Mouse (Mus musculus) CH12.LX (cell line): ENCODE measurements around the gene Zbtb41. TPM values are rescaled to one million over a fixed set of nuclear protein-coding genes. Genes with fewer than 3 reads are reported as not detected.

ENCODE experiments used
- DNase-seq: peaks from one replicate; pipeline ENCODE4 v3.0.0-alpha.2; 2013; ENCODE audit errors: extremely low read depth
- H3K27ac ChIP-seq: 2 replicates; pipeline ENCODE4 v1.5.1; 2012; ENCODE audit warnings: low read depth, mild to moderate bottlenecking, control low read depth, moderate library complexity; ENCODE audit not compliant: insufficient read depth
- H3K27me3 ChIP-seq: replicated peaks from 2 replicates; pipeline ENCODE3; 2012; ENCODE audit warnings: inconsistent platforms
- H3K36me3 ChIP-seq, 2 experiments: replicated peaks in 1 of 2; 2 replicates each; pipeline versions ENCODE3 to v1.6.1; 2012; ENCODE audit warnings: inconsistent platforms in 1 of 2, low read length in 1 of 2, mild to moderate bottlenecking in 1 of 2, mixed read lengths in 1 of 2, moderate library complexity in 1 of 2; ENCODE audit not compliant: control insufficient read depth in 1 of 2, insufficient read depth in 1 of 2
- H3K4me1 ChIP-seq, 2 experiments: 2 replicates each; pipeline ENCODE4 v1.6.1; 2012; ENCODE audit warnings: inconsistent platforms in 1 of 2, moderate library complexity in 1 of 2; ENCODE audit not compliant: insufficient read depth in 2 of 2, control insufficient read depth in 1 of 2
- H3K4me2 ChIP-seq: 2 replicates; pipeline ENCODE4 v1.6.1; 2012; ENCODE audit warnings: low read depth, mild to moderate bottlenecking, control low read depth; ENCODE audit not compliant: poor library complexity, insufficient read depth, severe bottlenecking
- H3K4me3 ChIP-seq, 3 experiments: fragments of 150-350 bp in 1 of 3; sonication (generic) in 1 of 3; replicated peaks in 1 of 3; 2 replicates each; pipeline versions ENCODE3 to v1.5.1; 2011 to 2012; ENCODE audit warnings: low read depth in 2 of 3, low read length in 2 of 3, mild to moderate bottlenecking in 2 of 3, moderate library complexity in 2 of 3, control low read depth in 1 of 3, improper control_type of control experiment in 1 of 3, inconsistent platforms in 1 of 3, mixed read lengths in 1 of 3; ENCODE audit not compliant: poor library complexity in 1 of 3
- H3K79me2 ChIP-seq: replicated peaks from 2 replicates; pipeline ENCODE4 v1.6.1; 2012; ENCODE audit warnings: mild to moderate bottlenecking, moderate library complexity; ENCODE audit not compliant: control insufficient read depth, poor library complexity, insufficient read depth, severe bottlenecking; ENCODE audit errors: extremely low read depth
- H3K9ac ChIP-seq: 2 replicates; pipeline ENCODE4 v1.6.1; 2012; ENCODE audit warnings: low read depth, mild to moderate bottlenecking, control low read depth, moderate library complexity; ENCODE audit not compliant: insufficient read depth
- H3K9me3 ChIP-seq: replicated peaks from 2 replicates; pipeline ENCODE3; 2012; ENCODE audit warnings: low read length, inconsistent platforms, mixed read lengths
- CHD1 ChIP-seq: IDR thresholded peaks from 2 replicates; pipeline ENCODE4 v1.6.1; 2012; ENCODE audit warnings: low read depth, low read length, improper control_type of control experiment, inconsistent platforms
- EP300 ChIP-seq: IDR thresholded peaks from 2 replicates; pipeline ENCODE4 v1.6.1; 2011; ENCODE audit warnings: low read length, improper control_type of control experiment
- ETS1 ChIP-seq: conservative IDR thresholded peaks from 2 replicates; pipeline ENCODE4 v1.6.1; 2012; ENCODE audit warnings: low read depth, mild to moderate bottlenecking, inconsistent platforms, low read length, improper control_type of control experiment, moderate library complexity
- IRF4 ChIP-seq: IDR thresholded peaks from 2 replicates; pipeline ENCODE4 v1.6.1; 2014; ENCODE audit warnings: low read depth, mild to moderate bottlenecking, inconsistent platforms, low read length, improper control_type of control experiment
- JUN ChIP-seq: IDR thresholded peaks from 2 replicates; pipeline ENCODE4 v1.6.1; 2011; ENCODE audit warnings: low read depth, mild to moderate bottlenecking, low read length, improper control_type of control experiment, moderate library complexity; ENCODE audit not compliant: insufficient read depth
- KAT2A ChIP-seq: IDR thresholded peaks from 2 replicates; pipeline ENCODE4 v1.6.1; 2012; ENCODE audit warnings: low read length, improper control_type of control experiment, inconsistent platforms; ENCODE audit not compliant: insufficient replicate concordance
- MEF2A ChIP-seq: IDR thresholded peaks from 2 replicates; pipeline ENCODE4 v1.6.1; 2014; ENCODE audit warnings: low read depth, mild to moderate bottlenecking, inconsistent platforms, low read length, improper control_type of control experiment, borderline replicate concordance
- MXI1 ChIP-seq: IDR thresholded peaks from 2 replicates; pipeline ENCODE4 v1.6.1; 2011; ENCODE audit warnings: mild to moderate bottlenecking, low read depth, low read length, improper control_type of control experiment
- MYC ChIP-seq: IDR thresholded peaks from 2 replicates; pipeline ENCODE4 v1.6.1; 2011; ENCODE audit warnings: low read depth, mild to moderate bottlenecking, improper control_type of control experiment, low read length
- NRF1 ChIP-seq: IDR thresholded peaks from 2 replicates; pipeline ENCODE4 v1.6.1; 2014; ENCODE audit warnings: low read depth, mild to moderate bottlenecking, inconsistent platforms, low read length, improper control_type of control experiment, moderate library complexity
- POLR2A ChIP-seq: IDR thresholded peaks from 2 replicates; pipeline ENCODE4 v1.6.1; 2011; ENCODE audit warnings: low read depth, mild to moderate bottlenecking, improper control_type of control experiment, low read length
- POLR2AphosphoS2 ChIP-seq: IDR thresholded peaks from 2 replicates; pipeline ENCODE4 v1.6.1; 2011; ENCODE audit warnings: low read depth, low read length, improper control_type of control experiment
- RCOR1 ChIP-seq: conservative IDR thresholded peaks from 2 replicates; pipeline ENCODE4 v1.6.1; 2012; ENCODE audit warnings: low read depth, mild to moderate bottlenecking, inconsistent platforms, low read length, improper control_type of control experiment
- SIN3A ChIP-seq: IDR thresholded peaks from 2 replicates; pipeline ENCODE4 v1.6.1; 2012; ENCODE audit warnings: low read length, improper control_type of control experiment, inconsistent platforms
- SMC3 ChIP-seq: IDR thresholded peaks from 2 replicates; pipeline ENCODE4 v1.6.1; 2011; ENCODE audit warnings: low read depth, low read length, improper control_type of control experiment
- TCF12 ChIP-seq: IDR thresholded peaks from 2 replicates; pipeline ENCODE4 v1.6.1; 2014; ENCODE audit warnings: low read depth, mild to moderate bottlenecking, inconsistent platforms, low read length, improper control_type of control experiment
- UBTF ChIP-seq: IDR thresholded peaks from 2 replicates; pipeline ENCODE4 v1.6.1; 2012; ENCODE audit warnings: low read depth, mild to moderate bottlenecking, inconsistent platforms, low read length, improper control_type of control experiment, moderate library complexity
- USF1 ChIP-seq: IDR thresholded peaks from 2 replicates; pipeline ENCODE4 v1.6.1; 2014; ENCODE audit warnings: low read depth, mild to moderate bottlenecking, inconsistent platforms, low read length, improper control_type of control experiment
- ZNF384 ChIP-seq: IDR thresholded peaks from 2 replicates; pipeline ENCODE4 v1.6.1; 2012; ENCODE audit warnings: low read depth, low read length, improper control_type of control experiment, inconsistent platforms
- dilution Hi-C: fragments of 300-500 bp; cut with MboI; formaldehyde crosslinking; loops from 2 replicates; pipeline ENCODE4 v1.14.3; 2020; ENCODE audit warnings: low sequenced_read_pairs; ENCODE audit not compliant: extremely low pct_unique_long_range_greater_than_20kb, extremely low pct_ligation_motif_present
- in situ Hi-C: fragments of 300-500 bp; cut with MboI; formaldehyde crosslinking; loops from 3 replicates; pipeline ENCODE4 v1.14.3; 2019; ENCODE audit warnings: low sequenced_read_pairs, low pct_ligation_motif_present, low pct_unique_long_range_greater_than_20kb, mixed read lengths
- polyA plus RNA-seq: library from polyadenylated mRNA; unstranded; fragments of >175 nt; gene quantifications from 2 replicates; pipeline ENCODE4 v1.2.1, GENCODE M21; 2012; ENCODE audit warnings: low read depth; ENCODE audit not compliant: insufficient read length
- total RNA-seq, 2 experiments: library from RNA; depleted of rRNA; stranded (reverse); fragments of 300-350 nt in 1 of 2; fragments of >200 nt in 1 of 2; gene quantifications; 2 replicates each; pipeline ENCODE4 v1.2.3; 2012 to 2014

Gene Zbtb41
- total and polyA plus RNA-seq, 3 experiments = 4.8 to 7.3 (median 7.0) TPM

- no peaks in the 10 kb centered on the region for H3K27me3 ChIP-seq
- peak overlapping the region; percentile 70; the same call in 1 of the 2 replicates for H3K4me2 ChIP-seq
- in situ Hi-C loops = no loop called here
- no peaks in the 10 kb centered on the region for H3K9me3 ChIP-seq
- H3K27ac ChIP-seq = no peak overlapping the region
- peak overlapping the region; percentile 88 for H3K9ac ChIP-seq
- H3K4me1 ChIP-seq = peaks cover 3 to 18% of the 10 kb centered on the region in 2 experiments; a peak in 3 of 4 replicates
- DNase-seq = no peak
- H3K4me3 ChIP-seq = peak overlapping the region; percentile 81 to 94 (median 93)
- H3K36me3 ChIP-seq = no peaks in the 10 kb centered on the region
- dilution Hi-C loops = no loop called here
- TF ChIP-seq MYC (no peak), MXI1 (no peak), TCF12 (no peak), USF1 (no peak), ETS1 (no peak)
- H3K79me2 ChIP-seq = peaks cover 22% of the 10 kb centered on the region
These were observed 590 bp upstream of the Zbtb41 start for GRCm38 (mm10) chr1:139421521-139421874.

- DNase-seq = peak; percentile 40
- dilution Hi-C loops = no loop called here
- Histone ChIP-seq H3K4me1 (peaks cover 5 to 22% of the 10 kb centered on the region in 2 experiments), H3K9ac (peak overlapping the region; percentile 88), H3K4me2 (peak overlapping the region; percentile 98), H3K27me3 (no peaks in the 10 kb centered on the region), H3K36me3 (peaks cover 0 to 3% of the 10 kb centered on the region in 2 experiments), H3K9me3 (no peaks in the 10 kb centered on the region), H3K79me2 (peaks cover 29% of the 10 kb centered on the region), H3K4me3 (peak overlapping the region; percentile 68 to 94 (median 93)), H3K27ac (peak overlapping the region; percentile 49; the same call in 1 of the 2 replicates)
- TF ChIP-seq MXI1 (peak; percentile 68), RCOR1 (no peak), SIN3A (peak; percentile 81)
- in situ Hi-C loops = no loop called here
These were observed 853 bp downstream of the Zbtb41 start for GRCm38 (mm10) chr1:139422941-139423340.

GRCm38 (mm10) chr1:139423931-139424330, 1.8 kb downstream of the Zbtb41 start:
- in situ Hi-C loops = no loop called here
- Histone ChIP-seq H3K4me3 (peak overlapping the region; percentile 68 to 94 (median 93)), H3K9ac (peak overlapping the region; percentile 88)

More at GRCm38 (mm10) chr1:139423931-139424330, 1.8 kb downstream of the Zbtb41 start:
- TF ChIP-seq IRF4 (no peak), RCOR1 (no peak), EP300 (no peak), MEF2A (no peak), ZNF384 (no peak), KAT2A (no peak), NRF1 (no peak), ETS1 (no peak), MYC (no peak), JUN (no peak), UBTF (no peak), CHD1 (no peak), POLR2AphosphoS2 (no peak), SMC3 (no peak), USF1 (no peak), SIN3A (no peak), POLR2A (no peak)
- Histone ChIP-seq H3K9me3 (no peaks in the 10 kb centered on the region), H3K27me3 (no peaks in the 10 kb centered on the region), H3K4me2 (peak overlapping the region; percentile 98), H3K4me1 (peaks cover 5 to 22% of the 10 kb centered on the region in 2 experiments), H3K36me3 (peaks cover under 1 to 5% of the 10 kb centered on the region in 2 experiments), H3K79me2 (peaks cover 33% of the 10 kb centered on the region), H3K27ac (no peak overlapping the region)
- dilution Hi-C loops = no loop called here
- peak; percentile 31 for DNase-seq
